Mouse (Mus musculus) left cerebral cortex, postnatal 4 days (tissue): ENCODE measurements around the gene Syt1. TPM values are rescaled to one million over a fixed set of nuclear protein-coding genes. Genes with fewer than 3 reads are reported as not detected.

Experiments used
- DNase-seq: peaks from one replicate; pipeline ENCODE4 v3.0.0-alpha.2; 2022
- intact Hi-C: fragments of 180-260 bp; cut with DNase I; formaldehyde crosslinking; loops from one replicate; pipeline ENCODE4 v1.15.1; 2025
- total RNA-seq, 2 experiments: library from RNA; stranded (reverse); gene quantifications; 2 replicates each; pipeline ENCODE4 v1.2.3; 2021

Syt1 gene
- total RNA-seq, 2 experiments from 2014 or later = 424 to 437 TPM

DNA sequence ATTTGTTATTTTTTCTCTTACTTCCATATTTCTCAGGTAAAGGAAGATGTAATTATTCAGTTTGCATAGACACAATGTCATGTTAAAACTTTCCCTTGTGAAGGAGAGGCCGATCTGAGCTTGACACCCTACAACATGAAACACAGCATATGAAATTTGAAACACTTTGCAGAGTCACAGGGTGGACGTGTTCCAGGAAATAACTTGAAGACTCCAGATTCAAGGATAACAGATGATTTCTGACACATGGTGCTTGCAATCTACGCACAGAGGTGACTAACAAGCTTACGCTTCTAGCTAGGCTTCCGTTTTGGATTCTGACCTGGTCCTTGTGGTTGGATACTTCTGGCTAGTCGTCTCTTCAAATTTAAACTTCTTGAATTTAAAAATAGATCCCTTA, 239.7 kb downstream of the Syt1 start:
- intact Hi-C loops = no loop called here
- DNase-seq = no peak

DNA sequence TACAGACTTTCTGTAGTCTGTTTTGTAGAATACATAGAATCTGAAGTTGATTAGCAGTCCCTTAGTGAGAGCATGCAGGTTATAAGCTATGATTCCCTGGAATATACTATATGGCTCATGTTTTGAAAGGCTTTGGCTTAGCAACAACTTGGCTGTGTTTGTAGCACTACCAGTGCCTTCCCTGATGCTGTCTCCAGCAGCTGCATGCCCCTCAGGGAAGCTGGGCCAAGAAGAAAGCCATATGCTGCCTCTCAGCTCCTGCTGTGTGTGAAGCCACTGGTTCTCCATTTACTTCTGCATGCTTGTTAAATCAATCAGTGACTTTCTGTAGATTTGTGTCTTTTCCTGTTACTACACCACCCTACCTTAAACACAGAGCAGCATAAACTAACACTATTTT, 245.2 kb downstream of the Syt1 start:
- intact Hi-C loops = no loop called here
- DNase-seq = peak; percentile 67

DNA sequence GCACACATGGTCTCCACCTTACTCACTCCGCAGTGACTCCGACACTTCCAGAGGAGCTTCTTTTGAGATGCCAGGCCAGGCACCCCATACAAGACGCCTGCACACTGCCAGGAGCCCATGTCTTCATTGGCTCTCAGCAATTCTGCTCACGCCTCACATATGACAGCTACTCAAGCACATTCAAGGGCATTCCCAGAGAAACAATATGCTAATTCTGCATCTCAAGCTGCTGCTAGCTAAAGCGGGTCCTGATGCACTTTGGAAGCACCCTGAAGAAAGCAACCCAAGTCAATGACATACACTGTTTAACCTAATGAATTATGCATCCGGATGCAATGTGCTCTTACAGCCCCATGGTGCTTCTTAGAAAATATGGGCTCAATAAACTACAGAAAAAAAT, 247.1 kb downstream of the Syt1 start:
- DNase-seq = peak; percentile 21
- intact Hi-C loops = no loop called here

DNA sequence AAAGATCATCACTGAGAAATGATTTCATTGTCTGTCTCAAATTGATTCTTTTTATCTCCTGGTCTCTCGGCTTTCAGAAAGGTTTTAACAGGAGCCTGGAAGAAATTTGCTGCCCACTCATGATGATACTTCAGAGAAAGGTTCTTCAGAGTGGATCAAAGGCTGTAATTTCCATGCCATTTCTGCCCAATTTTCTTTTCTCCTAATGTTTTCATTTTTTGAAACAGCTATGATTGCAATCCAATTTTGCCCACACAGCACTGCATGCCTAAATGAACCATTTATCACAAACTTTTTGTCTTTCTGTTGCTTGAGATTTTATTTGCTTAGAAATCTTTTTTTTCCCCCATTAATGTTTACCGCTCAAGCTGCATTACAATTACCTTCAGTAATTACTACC, 257.5 kb downstream of the Syt1 start:
- intact Hi-C loops = no loop called here
- DNase-seq = no peak

DNA sequence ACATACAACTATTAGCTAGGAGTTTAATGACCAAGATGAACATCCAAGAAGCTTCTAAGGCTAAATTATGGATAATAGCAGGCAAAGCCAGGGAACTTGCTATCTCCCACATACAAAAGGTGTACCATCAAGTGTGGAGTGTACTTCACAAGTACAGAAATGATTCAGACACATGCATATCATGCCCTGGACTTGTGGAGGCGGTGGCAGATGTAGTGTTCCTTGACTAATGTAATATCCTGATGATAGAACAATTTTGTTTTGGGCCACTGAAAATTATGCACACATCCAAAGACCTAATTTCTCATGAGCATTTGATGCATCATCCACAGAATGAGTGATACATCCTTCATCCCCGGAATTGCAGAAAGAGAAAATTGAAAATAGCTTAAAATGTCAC, 267.0 kb downstream of the Syt1 start:
- intact Hi-C loops = no loop called here
- DNase-seq = no peak

DNA sequence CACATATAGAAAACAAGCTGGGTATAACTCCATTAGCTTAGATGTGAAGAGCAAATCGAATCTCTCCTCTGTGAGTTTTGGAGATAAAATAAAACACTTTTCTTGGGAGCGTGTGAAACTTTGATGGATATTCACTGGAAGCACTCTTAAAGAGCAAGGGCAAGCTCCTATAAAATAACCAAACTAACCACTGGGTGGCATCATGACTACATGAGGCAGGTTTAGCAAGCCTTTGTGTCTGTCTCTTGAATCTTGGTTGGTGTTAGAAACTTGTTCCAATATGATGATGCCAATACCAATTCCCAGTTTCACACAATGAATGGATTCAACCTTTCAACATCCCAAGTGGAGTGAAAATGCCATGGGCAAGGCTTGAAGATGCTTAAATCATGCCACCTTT, 276.8 kb downstream of the Syt1 start:
- intact Hi-C loops = loop anchor here (10.0 kb wide), 1 partner anchor 981 kb away; no protein-coding TSS in a partner anchor
- peak; percentile 15 for DNase-seq

DNA sequence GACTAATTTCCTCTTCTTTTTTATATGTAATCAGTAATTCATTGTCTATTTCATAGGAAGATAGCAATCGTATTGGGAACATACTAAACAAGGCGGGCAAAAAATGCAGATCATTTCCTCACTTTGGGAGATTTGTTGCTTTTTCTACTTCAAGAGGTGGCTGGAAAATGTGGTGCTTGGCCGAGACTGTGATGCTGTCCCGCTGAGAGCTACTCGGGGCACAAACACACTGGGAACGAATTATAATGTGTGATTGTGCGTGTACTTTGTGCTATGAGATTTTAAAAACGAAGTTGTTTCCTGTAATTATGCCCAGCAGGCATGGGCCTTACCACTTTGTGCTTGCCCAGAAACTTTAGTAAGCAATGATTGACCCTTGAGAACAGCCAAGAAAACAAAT, 281.8 kb downstream of the Syt1 start:
- intact Hi-C loops = no loop called here
- DNase-seq = no peak

DNA sequence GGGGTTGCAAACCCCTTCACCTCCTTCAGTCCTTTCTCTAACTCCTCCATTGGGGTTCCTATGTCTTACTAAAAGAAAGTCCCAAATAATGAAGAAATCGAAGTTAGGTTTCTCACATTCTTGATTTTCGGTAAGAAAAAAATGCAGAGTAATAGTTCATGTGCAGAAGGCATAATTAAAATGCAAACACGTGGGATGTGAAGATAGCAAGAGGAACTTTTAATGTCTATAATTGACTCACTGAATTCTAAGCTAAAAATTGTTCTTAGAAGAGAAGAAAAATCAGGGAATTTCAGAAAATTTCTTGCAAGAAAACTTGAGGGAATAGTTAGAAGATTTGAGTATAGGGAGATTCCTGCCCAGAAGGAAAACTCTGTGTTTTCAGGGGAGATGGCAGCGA, 284.4 kb downstream of the Syt1 start:
- intact Hi-C loops = no loop called here
- no peak for DNase-seq

DNA sequence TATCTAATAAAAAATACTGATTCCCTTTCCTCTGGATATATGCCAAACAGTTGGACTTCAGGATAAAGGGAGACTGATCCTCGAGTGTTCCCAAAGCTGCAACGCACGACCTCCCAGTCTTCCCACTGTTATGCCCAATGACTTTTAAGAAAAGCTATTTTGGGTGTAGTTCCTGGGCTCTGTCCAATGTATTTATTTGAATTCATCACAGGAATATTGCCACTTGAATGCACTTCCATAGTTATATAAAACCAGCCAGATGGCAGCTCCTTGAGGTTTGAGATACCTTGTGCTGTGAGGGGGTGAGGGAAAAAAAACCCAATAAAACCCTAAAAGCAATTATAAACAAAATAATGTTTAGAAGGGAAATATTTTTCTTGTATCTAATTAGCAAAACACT, 285.9 kb downstream of the Syt1 start:
- intact Hi-C loops = no loop called here
- no peak for DNase-seq

DNA sequence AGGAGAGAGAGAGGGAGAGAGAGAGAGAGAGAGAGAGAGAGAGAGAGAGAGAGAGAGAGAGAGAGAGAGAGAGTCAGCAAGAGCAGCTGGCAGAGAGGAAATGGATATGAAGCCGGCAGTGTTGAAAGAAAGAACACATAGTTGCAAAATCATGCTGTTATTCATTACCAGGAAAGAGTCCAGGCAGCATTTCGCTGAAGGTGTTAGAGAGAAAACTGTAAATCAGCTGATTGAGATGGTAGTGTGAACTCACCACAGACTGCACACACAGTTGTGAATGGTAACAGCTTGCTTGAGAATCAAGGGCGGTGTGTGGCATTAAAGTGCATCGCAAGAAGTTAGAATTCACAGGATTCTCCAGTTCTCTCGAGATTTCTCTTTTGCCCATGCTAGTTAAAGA, 300.3 kb downstream of the Syt1 start:
- no peak for DNase-seq

DNA sequence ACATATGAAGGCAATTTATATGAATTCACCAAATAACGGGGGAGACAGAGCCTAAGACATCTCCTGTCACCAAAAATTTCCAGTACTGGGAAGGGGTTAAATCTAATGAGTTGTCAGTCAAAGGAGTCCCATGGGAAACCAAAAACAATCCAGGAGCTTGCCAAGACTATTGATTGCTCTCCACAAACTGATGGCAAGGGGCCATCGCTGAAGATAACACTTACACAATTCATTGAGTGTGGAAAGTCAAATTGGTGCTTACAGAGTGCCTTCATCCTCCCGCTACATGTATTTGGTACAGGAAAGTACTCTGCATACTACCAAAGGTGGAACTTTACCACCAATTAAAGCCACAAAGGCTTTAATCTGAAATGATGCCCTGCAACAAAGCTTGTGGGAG, 305.1 kb downstream of the Syt1 start:
- intact Hi-C loops = no loop called here
- no peak for DNase-seq

More for the DNA sequence above, 300.3 kb downstream of the Syt1 start:
- intact Hi-C loops = no loop called here

DNA sequence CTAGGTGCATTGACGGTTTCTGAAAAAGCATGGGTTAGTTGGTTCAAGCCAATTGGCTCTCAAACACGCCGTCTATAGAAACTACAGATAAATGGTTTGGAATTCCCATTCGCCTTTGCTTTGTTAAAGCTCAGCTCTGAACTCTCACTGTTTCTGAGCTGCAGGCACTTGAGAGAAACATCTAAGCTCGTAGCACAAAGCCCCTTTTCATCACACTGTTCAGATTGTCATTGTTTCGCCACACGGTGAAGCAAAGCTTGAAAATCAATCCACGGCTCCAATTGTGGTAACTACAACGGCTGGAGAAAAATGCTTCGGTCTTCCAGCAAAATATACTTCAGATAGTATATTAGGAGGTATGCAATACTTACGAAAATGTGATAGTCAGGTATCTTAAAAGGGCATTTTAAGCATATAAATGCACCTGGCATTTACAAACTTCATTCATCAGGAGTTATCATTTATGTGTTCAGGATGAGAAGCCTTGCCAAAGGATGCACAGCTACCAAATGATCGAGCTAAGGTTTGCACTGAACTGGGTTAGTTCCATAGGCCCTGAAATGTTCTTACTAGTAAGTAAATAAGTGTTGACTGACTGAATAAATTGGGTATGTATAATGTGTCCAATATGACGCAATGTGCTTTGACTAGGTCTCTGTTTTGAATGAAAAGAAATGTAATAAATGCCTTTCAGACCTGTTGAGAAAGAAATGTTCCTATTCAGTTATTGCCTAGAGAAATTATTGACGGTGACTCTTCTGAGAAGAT, 309.2 kb downstream of the Syt1 start:
- DNase-seq = no peak
- intact Hi-C loops = no loop called here

DNA sequence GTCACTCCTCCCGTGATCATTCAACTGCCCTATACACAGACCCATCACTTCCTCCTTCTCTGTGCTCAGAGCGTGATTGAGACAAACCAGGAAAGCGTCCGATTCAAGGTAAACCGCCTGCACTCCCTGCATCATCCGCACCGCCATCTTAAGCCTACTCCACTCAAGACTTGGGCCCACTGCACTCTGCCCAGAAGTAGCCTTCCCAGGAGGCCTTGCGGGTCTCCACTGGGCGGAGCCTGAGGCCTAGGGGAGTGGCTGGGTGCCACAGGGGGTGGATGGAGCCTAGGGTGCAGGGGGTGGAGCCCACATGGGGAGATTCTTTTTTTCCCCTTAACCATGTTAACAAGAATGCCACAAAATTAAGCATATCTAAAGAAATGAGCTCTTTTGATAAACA, 310.8 kb downstream of the Syt1 start, which contains the start of gene Gm5136:
Gene Gm5136 (minus strand): TSS at position 215 of the 400 bp plus-strand sequence.
- intact Hi-C loops = no loop called here
- no peak for DNase-seq

DNA sequence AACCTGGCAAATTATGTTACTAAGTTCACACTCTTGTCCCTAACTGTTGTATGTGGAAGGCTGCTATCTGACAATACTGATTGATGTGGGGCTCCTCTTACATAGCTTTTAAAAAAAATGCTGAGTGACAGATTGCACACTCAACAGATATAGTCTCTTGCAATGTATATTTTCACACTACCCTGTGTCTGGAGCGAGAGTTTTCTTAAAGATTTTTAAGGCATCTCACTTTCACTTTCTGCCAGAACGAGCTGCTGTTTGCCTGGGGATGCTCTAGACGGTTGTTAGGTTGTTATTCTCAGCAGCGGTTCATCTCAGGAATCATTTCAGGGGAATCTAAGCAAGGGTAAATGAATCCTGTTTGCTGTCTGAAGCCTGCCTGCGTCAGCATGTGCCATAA, 313.7 kb downstream of the Syt1 start:
- intact Hi-C loops = no loop called here
- no peak for DNase-seq

DNA sequence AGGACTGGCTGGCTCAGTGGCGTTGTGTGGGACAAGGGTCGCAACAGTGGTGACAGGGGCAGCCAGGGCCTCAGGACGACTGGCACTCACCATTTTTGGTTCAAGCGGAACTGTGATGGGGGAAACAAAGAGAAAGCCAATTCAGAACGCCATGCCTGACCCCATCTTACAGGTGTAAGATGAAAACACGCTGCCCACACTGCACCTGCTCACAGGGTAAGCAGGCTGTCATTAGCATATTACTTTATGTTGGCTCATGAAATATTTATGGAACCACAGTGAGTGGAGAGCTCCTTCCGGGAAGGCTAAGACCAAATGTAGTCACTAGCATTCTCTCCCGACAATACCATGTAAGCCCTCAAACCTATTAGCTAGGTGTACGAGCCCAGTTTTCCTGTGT, 319.8 kb downstream of the Syt1 start:
- intact Hi-C loops = no loop called here
- no peak for DNase-seq

DNA sequence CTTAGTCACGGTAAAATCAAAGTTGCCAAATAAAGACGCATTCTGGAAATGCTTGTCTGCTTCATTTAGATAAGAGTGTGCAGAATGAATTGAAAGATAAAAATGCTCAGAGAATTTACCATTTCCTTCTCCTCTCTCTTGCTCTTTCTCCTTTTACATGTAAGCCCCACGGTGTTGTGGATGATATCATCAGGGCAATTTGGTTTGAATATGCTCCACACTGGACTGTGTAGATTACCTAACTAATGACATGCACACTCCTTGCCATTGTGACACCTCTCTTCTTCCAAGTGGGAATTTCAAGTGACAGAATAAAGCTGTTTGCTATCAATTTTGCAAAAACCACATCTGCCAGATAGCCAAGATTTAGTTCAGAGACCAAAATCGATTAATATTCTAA, 324.1 kb downstream of the Syt1 start:
- DNase-seq = no peak
- intact Hi-C loops = no loop called here

DNA sequence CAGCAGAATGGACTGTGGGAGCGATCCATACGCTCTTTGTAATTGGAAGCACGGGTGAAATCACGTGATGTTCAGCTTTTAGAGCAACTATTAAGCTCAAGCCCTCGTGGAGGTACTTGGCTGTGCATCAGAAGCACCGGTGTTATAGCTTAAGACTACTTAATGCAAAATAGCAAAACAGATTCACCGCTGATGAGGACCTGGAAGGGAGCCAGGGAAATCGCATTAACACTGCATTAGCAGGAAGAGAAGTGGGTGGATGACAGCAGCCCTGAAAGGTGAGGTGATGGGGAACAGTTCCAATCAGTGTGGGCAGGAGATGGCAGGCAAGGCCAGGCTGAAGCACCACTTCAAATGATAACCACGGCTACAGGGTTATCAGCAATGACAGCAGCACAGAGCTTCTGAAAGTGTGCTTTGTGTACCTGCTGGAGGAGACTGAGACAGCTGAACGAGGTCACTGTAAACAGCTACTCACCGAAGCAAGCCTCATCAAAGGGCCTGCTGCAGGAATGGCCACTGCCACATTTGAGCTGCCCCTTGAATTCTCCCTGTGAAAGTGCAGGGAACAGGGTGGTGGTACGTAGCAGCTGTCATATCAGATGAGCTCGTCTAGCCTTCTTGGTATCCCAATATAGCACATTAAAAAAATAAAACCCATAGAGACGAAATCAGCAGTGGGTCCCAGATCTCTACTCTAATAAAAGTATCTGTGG, 330.9 kb downstream of the Syt1 start:
- DNase-seq = peak; percentile 24
- intact Hi-C loops = no loop called here

DNA sequence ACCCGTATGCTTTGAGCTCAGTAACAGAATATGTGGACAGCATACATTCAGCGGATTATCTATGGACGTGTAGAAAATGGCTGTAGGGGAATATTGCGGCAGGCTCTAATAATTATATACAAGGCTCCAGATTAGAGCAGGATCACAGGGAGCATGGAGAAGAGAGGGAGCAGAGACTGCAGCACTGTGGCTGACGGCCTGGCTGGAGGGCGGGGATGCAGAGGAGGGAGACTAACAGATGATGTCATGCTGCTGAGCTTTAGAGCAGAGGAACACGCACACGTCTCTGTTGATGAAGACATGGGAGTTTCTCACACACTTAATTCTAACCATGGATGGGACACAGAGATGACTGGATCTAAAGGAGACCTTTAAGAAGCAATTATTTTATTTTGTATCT, 333.7 kb downstream of the Syt1 start:
- no peak for DNase-seq
- intact Hi-C loops = no loop called here

DNA sequence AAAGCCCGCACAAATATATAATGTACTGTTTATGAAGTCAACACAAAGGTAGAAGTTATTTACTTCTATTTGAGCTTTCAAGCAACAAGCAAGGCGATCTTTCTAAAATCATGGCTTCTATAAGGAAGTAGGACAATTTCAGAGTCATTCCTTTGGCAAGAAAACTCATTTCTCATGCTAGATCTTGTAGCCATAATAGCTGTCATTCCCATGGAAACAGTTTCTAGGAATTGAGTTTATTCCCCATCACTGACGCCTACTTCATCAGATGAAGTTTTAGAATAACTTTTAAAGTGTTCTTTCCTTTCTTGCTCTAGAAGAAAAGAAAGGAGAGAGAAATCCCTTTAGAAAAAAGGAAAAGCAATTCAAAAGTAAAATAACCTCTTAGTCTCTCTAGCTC, 341.8 kb downstream of the Syt1 start:
- intact Hi-C loops = no loop called here
- no peak for DNase-seq

DNA sequence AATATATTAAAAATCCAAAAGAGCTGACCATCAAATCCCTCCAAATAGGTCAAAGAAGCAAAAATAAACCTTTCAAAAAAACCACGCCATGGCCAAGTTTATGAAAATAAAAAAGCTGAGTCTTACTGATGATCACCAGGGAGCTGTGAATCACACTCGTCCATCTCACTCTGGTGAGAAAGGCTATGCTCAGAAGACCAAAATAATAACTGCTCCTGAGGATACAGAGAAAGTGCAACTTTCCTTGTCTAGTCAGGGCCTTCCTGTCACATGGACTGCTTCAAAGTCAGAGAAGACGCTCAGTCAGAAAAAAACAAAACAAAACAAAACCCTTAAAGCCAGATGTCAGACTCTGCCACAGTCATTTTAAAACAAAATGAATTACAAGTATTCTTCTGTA, 350.5 kb downstream of the Syt1 start:
- intact Hi-C loops = no loop called here
- DNase-seq = no peak

DNA sequence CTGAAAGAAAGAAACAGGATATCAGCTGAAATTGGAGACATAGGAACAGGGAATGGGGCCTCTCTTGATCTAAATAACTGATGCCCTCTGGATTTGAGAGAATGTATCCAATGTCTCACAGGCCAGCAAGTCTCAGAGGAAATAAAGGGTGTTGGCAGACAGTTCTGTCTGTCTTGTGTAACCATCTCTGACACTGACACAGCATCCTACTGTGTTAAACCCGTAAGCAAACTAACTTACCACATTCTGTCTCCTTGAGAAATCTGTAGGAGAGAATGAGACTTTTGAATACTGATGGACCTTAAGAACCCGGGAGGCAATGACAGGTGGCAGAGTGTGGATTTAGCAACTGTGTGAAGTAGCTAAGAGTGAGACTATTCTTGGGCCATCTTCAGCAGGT, 352.5 kb downstream of the Syt1 start:
- intact Hi-C loops = no loop called here
- no peak for DNase-seq

DNA sequence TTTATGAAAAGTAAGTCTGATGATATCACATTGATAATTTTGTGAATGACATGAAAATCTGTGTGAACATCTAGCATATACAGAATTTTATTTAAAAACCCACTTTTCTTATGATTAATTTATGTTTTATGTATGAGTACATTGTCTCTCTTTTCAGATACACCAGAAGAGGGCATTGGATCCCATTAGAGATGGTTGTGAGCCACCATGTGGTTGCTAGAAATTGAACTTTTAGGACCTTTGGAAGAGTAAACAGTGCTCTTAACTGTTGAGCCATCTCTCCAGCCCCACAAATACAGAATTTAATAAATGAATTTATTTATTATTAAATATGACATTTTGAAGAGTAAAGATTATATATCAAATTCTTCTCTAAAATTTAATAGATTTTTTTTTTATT, 353.1 kb downstream of the Syt1 start:
- intact Hi-C loops = no loop called here
- no peak for DNase-seq
